Mouse (Mus musculus) kidney, embryonic 16.5 days (tissue): Measurements from ENCODE around the gene Ssx2ip. TPM values are rescaled to one million over a fixed set of nuclear protein-coding genes. Genes with fewer than 3 reads are reported as not detected.
A peak's percentile ranks its signal among the peaks of the same experiment; 100 is the strongest.

ENCODE experiments used
- ATAC-seq: fragments of 200-750 bp; cut with Nextera tagmentation; 2 replicates; pipeline ENCODE4 v1.8.0; 2017; ENCODE audit warnings: moderate TSS enrichment; ENCODE audit not compliant: low FRiP score, low TSS enrichment
- H3K27ac ChIP-seq: fragments of 300-500 bp; sonication (generic); 2 replicates; pipeline ENCODE4 v1.5.1; 2014; ENCODE audit warnings: low read length
- H3K27me3 ChIP-seq: fragments of 300-500 bp; sonication (generic); 2 replicates; pipeline ENCODE4 v1.6.1; 2014; ENCODE audit warnings: low read length, control low read depth, mixed read lengths; ENCODE audit not compliant: insufficient read depth
- H3K36me3 ChIP-seq: fragments of 300-500 bp; sonication (generic); 2 replicates; pipeline ENCODE4 v1.6.1; 2014; ENCODE audit warnings: low read length, control low read depth, mixed read lengths; ENCODE audit not compliant: insufficient read depth
- H3K4me1 ChIP-seq: fragments of 300-500 bp; sonication (generic); 2 replicates; pipeline ENCODE4 v1.6.1; 2014; ENCODE audit warnings: low read length, control low read depth, mixed read lengths; ENCODE audit not compliant: insufficient read depth
- H3K4me2 ChIP-seq: fragments of 300-500 bp; sonication (generic); replicated peaks from 2 replicates; pipeline ENCODE4 v1.6.1; 2014; ENCODE audit warnings: low read depth, low read length
- H3K4me3 ChIP-seq: fragments of 300-500 bp; sonication (generic); 2 replicates; pipeline ENCODE4 v1.5.1; 2014; ENCODE audit warnings: mild to moderate bottlenecking, low read length
- H3K9ac ChIP-seq: fragments of 300-500 bp; sonication (generic); replicated peaks from 2 replicates; pipeline ENCODE4 v1.6.1; 2014; ENCODE audit warnings: low read length
- H3K9me3 ChIP-seq: fragments of 300-500 bp; sonication (generic); 2 replicates; pipeline ENCODE4 v1.6.1; 2016; ENCODE audit warnings: low read length, control low read depth
- WGBS: fragments of 180-500 bp; shearing (Covaris S2); extraction: QIAGEN DNeasy Blood & Tissue Kit; methylation state at CpG from one replicate; pipeline ENCODE4 v1.1.7; 2014; 5-methylcytosine and 5-hydroxymethylcytosine counted together
- microRNA-seq: library from miRNA; unstranded; fragments of <30 nt; microRNA quantifications from one replicate; pipeline ENCODE4, GENCODE M21; 2016
- polyA plus RNA-seq: library from polyadenylated mRNA; unstranded; fragments of >200 nt; fragmentation: Nextera tagmentation; extraction: Ambion mirVana; gene quantifications from 2 replicates; pipeline ENCODE4 v1.2.1, GENCODE M21; 2015

The Ssx2ip gene
- polyA plus RNA-seq, 1 experiment from 2014 or later = 22.4 TPM

GRCm38 (mm10) chr3:146451375-146451774, 46.9 kb downstream of the Ssx2ip start:
- no peaks in the 10 kb centered on the region for H3K27me3 ChIP-seq
- no peak for ATAC-seq
- H3K4me1 ChIP-seq = peaks cover 10% of the 10 kb centered on the region; the same call in 1 of the 2 replicates
- 91% methylated on average over 5 of the region's 5 CpGs for WGBS
- peak overlapping the region; percentile 85 for H3K4me2 ChIP-seq
- H3K9ac ChIP-seq = no peak overlapping the region
- no peak overlapping the region for H3K4me3 ChIP-seq
- H3K36me3 ChIP-seq = no peaks in the 10 kb centered on the region
- H3K9me3 ChIP-seq = no peaks in the 10 kb centered on the region
- H3K27ac ChIP-seq = no peak overlapping the region

DNA sequence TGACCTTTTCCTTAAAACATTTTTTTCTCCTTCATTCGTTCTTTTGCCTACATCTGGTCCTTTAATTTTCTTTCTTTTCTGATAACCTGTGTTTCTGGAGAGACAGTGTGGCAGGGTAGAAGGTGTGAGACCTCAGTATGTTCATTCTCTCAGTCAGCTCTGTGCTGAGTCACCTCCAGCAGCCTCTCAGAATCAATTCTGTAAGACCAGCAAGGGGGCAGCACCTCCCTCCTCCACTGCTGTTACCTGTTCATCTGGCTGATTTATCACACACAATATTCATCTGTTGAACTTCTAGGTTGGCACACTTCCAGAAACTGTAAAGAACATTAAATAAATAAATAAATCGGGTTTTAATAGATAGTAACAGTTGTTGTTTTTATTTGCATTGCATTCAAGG, 58.5 kb downstream of the Ssx2ip start:
- Histone ChIP-seq H3K27ac (no peak overlapping the region), H3K4me1 (no peaks in the 10 kb centered on the region), H3K36me3 (no peaks in the 10 kb centered on the region), H3K4me3 (no peak overlapping the region), H3K9ac (no peak overlapping the region), H3K27me3 (no peaks in the 10 kb centered on the region), H3K9me3 (no peaks in the 10 kb centered on the region), H3K4me2 (no peak overlapping the region)
- WGBS = 54% methylated on average over 2 of the region's 2 CpGs
- no peak for ATAC-seq

DNA sequence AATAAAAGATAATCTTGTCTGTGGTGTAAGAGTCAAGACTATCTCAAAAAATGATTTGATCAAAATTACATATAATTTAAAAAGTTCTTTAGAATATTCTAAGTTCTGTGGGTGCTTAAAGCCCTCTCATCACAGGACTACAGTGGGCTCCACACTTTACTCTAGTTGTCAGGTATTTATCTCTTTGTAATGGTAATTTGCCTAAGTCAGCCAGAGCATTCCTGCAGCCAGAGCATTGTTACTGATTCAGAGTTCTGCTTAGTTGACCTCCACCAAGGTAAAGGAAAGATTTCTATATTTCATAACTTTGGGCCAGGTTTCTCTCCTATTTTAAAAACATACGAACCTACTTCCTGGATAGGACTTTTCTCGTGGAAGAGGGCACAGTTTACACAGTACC, 64.8 kb downstream of the Ssx2ip start:
- no peak overlapping the region for H3K4me3 ChIP-seq
- WGBS = 89% methylated on average over 2 of the region's 2 CpGs
- no peak for ATAC-seq

DNA sequence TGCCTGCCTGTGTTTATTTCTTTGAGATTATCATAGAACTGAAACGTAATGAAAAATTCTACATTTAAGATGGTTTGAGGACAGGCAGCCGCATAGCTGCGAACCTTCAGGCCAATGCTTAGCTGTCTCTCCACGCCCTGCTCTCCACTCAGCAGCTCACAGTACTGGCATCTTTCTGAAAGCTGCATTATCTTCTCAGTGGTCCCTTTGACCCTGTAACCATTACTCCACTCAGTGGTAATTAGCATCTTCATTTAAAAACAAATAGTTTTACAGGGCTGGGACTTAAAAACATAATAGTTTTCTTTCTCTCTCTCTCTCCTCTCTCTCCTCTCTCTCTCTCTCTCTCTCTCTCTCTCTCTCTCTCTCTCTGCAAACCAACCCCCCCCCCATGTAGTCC, 68.2 kb downstream of the Ssx2ip start:
- Histone ChIP-seq H3K27me3 (no peaks in the 10 kb centered on the region), H3K27ac (no peak overlapping the region), H3K4me1 (no peaks in the 10 kb centered on the region), H3K9me3 (no peaks in the 10 kb centered on the region), H3K4me2 (no peak overlapping the region), H3K4me3 (no peak overlapping the region), H3K36me3 (no peaks in the 10 kb centered on the region), H3K9ac (no peak overlapping the region)
- no peak for ATAC-seq
- 79% methylated on average over 4 of the region's 4 CpGs for WGBS

More for the DNA sequence above, 64.8 kb downstream of the Ssx2ip start:
- Histone ChIP-seq H3K4me1 (no peaks in the 10 kb centered on the region), H3K27ac (no peak overlapping the region), H3K9ac (no peak overlapping the region), H3K36me3 (no peaks in the 10 kb centered on the region), H3K9me3 (no peaks in the 10 kb centered on the region), H3K4me2 (no peak overlapping the region), H3K27me3 (no peaks in the 10 kb centered on the region)

- Histone ChIP-seq H3K36me3 (no peaks in the 10 kb centered on the region), H3K4me3 (no peak overlapping the region), H3K4me1 (no peaks in the 10 kb centered on the region), H3K9me3 (no peaks in the 10 kb centered on the region), H3K9ac (no peak overlapping the region), H3K4me2 (no peak overlapping the region), H3K27ac (no peak overlapping the region), H3K27me3 (no peaks in the 10 kb centered on the region)
- ATAC-seq = no peak
These were observed 69.3 kb downstream of the Ssx2ip start for GRCm38 (mm10) chr3:146473741-146474140.

- no peak overlapping the region for H3K4me3 ChIP-seq
- no peak overlapping the region for H3K27ac ChIP-seq
- no peaks in the 10 kb centered on the region for H3K4me1 ChIP-seq
- H3K9me3 ChIP-seq = no peaks in the 10 kb centered on the region
- no peak overlapping the region for H3K9ac ChIP-seq
- no peaks in the 10 kb centered on the region for H3K36me3 ChIP-seq
- no peak overlapping the region for H3K4me2 ChIP-seq
- H3K27me3 ChIP-seq = no peaks in the 10 kb centered on the region
- 77% methylated on average over 3 of the region's 3 CpGs for WGBS
- no peak for ATAC-seq
These were observed 70.0 kb downstream of the Ssx2ip start for GRCm38 (mm10) chr3:146474428-146474827.

DNA sequence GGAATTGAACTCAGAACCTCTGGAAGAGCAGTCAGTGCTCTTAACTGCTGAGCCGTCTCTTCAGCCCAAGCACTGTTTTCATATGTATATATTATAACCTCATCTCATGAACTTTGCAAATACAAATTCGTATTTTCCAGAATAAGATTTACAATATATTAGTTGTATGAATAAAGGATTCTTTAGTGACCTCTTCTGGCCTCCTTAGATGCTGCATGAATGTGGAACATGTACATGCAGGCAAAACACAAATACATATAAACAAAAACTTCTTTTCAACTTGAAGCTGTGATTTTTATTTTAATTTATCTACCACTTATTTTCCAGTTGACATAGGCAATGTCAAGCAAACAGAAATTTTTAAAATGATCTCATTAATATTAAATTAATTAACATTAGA, 77.6 kb downstream of the Ssx2ip start:
- no peak overlapping the region for H3K9ac ChIP-seq
- H3K4me2 ChIP-seq = no peak overlapping the region
- no peak overlapping the region for H3K4me3 ChIP-seq
- ATAC-seq = no peak
- H3K27ac ChIP-seq = no peak overlapping the region
- no peaks in the 10 kb centered on the region for H3K9me3 ChIP-seq
- 61% methylated on average over 2 of the region's 2 CpGs for WGBS
- no peaks in the 10 kb centered on the region for H3K4me1 ChIP-seq
- no peaks in the 10 kb centered on the region for H3K27me3 ChIP-seq
- H3K36me3 ChIP-seq = peaks cover 3% of the 10 kb centered on the region; the same call in 1 of the 2 replicates

DNA sequence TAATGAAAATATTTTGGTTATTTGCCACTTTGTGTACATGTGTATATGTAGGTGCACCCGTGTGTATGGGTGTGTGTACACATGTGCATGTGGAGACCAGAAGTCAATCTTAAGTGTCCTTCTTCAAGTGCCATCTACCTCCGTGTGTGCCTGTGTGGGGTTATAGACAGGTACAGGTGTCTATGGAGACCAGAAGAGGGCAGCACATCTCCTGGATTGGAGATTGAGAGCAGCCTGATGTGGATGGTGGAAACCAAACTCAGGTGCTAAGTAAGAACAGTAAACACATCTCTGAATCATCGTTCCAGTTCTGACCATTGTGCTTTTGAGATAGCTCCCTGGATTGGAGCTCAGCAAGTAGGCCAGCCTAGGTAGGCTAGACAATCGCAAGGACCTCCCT, 82.0 kb downstream of the Ssx2ip start:
- Histone ChIP-seq H3K4me1 (no peaks in the 10 kb centered on the region), H3K27me3 (no peaks in the 10 kb centered on the region), H3K27ac (no peak overlapping the region), H3K4me2 (no peak overlapping the region), H3K36me3 (peaks cover 3% of the 10 kb centered on the region; the same call in 1 of the 2 replicates), H3K4me3 (no peak overlapping the region), H3K9ac (no peak overlapping the region), H3K9me3 (no peaks in the 10 kb centered on the region)
- WGBS = 81% methylated on average over 4 of the region's 4 CpGs
- ATAC-seq = no peak

Small RNA genes lying within 50 kb of the gene (microRNA-seq; reads per million reads assigned to microRNA genes)
- gene Gm22901 = not detected

Other genes starting within 250 kb of the Ssx2ip start
- gene Lpar3, start 183.7 kb upstream of the Ssx2ip start, polyA plus RNA-seq = 2.2 TPM in 2 replicates
- 14.0 and 17.4 TPM in 2 replicates for gene Ctbs, start 45.2 kb downstream of the Ssx2ip start, polyA plus RNA-seq
- 5.1 and 6.4 TPM in 2 replicates for gene Spata1, start 95.1 kb downstream of the Ssx2ip start, polyA plus RNA-seq
- 865 and 917 TPM in 2 replicates for gene Gng5, start 95.2 kb downstream of the Ssx2ip start, polyA plus RNA-seq
- gene Rpf1, start 116.8 kb downstream of the Ssx2ip start, polyA plus RNA-seq = 56.8 and 59.5 TPM in 2 replicates
- gene Uox, start 165.8 kb downstream of the Ssx2ip start, polyA plus RNA-seq = 0.25 and 0.51 TPM in 2 replicates
- not detected in 2 replicates for gene Dnase2b, start 211.0 kb downstream of the Ssx2ip start, polyA plus RNA-seq
- 0.14 TPM in 1 of 2 replicates, not detected in the other for gene 4930503B20Rik, start 246.7 kb downstream of the Ssx2ip start, polyA plus RNA-seq